Mouse (Mus musculus) MEL (cell line): ENCODE measurements around the gene Mymk. TPM values are rescaled to one million over a fixed set of nuclear protein-coding genes. Genes with fewer than 3 reads are reported as not detected.

Experiments
- DNase-seq: peaks from one replicate; pipeline ENCODE4 v3.0.0; 2011; ENCODE audit warnings: low read depth, low spot score
- H3K27ac ChIP-seq: 2 replicates; pipeline ENCODE4 v1.5.1; 2012; ENCODE audit warnings: low read depth, mild to moderate bottlenecking, control low read depth, low read length, moderate library complexity; ENCODE audit not compliant: control insufficient read depth
- H3K27me3 ChIP-seq, 2 experiments: fragments of 150-350 bp in 1 of 2; sonication (generic) in 1 of 2; 2 replicates each; pipeline ENCODE4 v1.6.1; 2012; ENCODE audit warnings: low read length in 2 of 2, mild to moderate bottlenecking in 2 of 2, improper control_type of control experiment in 1 of 2, moderate library complexity in 1 of 2; ENCODE audit not compliant: insufficient read depth in 2 of 2, control insufficient read depth in 1 of 2
- H3K36me3 ChIP-seq, 2 experiments: 2 replicates each; pipeline ENCODE4 v1.6.1; 2012 to 2014; ENCODE audit warnings: low read length in 2 of 2, improper control_type of control experiment in 1 of 2, inconsistent platforms in 1 of 2, mild to moderate bottlenecking in 1 of 2; ENCODE audit not compliant: insufficient read depth in 2 of 2, control insufficient read depth in 1 of 2
- H3K4me1 ChIP-seq, 2 experiments: fragments of 150-350 bp in 1 of 2; sonication (generic) in 1 of 2; 2 replicates each; pipeline ENCODE4 v1.6.1; 2012; ENCODE audit warnings: low read length in 2 of 2, improper control_type of control experiment in 1 of 2, mild to moderate bottlenecking in 1 of 2; ENCODE audit not compliant: insufficient read depth in 2 of 2, control insufficient read depth in 1 of 2
- H3K4me3 ChIP-seq, 2 experiments: fragments of 150-350 bp in 1 of 2; sonication (generic) in 1 of 2; 2 replicates each; pipeline ENCODE4 v1.5.1; 2012; ENCODE audit warnings: low read depth in 2 of 2, low read length in 2 of 2, mild to moderate bottlenecking in 2 of 2, moderate library complexity in 2 of 2, control low read depth in 1 of 2, improper control_type of control experiment in 1 of 2; ENCODE audit not compliant: control insufficient read depth in 1 of 2, insufficient read depth in 1 of 2
- H3K79me2 ChIP-seq: 2 replicates; pipeline ENCODE4 v1.6.1; 2012; ENCODE audit warnings: mild to moderate bottlenecking, low read length, moderate library complexity; ENCODE audit not compliant: control insufficient read depth, poor library complexity, insufficient read depth
- H3K9ac ChIP-seq: 2 replicates; pipeline ENCODE4 v1.6.1; 2012; ENCODE audit warnings: low read depth, mild to moderate bottlenecking, control low read depth, low read length, moderate library complexity; ENCODE audit not compliant: control insufficient read depth, poor library complexity, severe bottlenecking
- H3K9me3 ChIP-seq: fragments of 150-350 bp; sonication (generic); replicated peaks from 2 replicates; pipeline ENCODE4 v1.6.1; 2012; ENCODE audit warnings: mild to moderate bottlenecking, low read length, improper control_type of control experiment, moderate library complexity; ENCODE audit not compliant: insufficient read depth
- BHLHE40 ChIP-seq: IDR thresholded peaks from 2 replicates; pipeline ENCODE4 v1.6.1; 2012; ENCODE audit warnings: low read depth, mild to moderate bottlenecking, inconsistent platforms, low read length, improper control_type of control experiment, borderline replicate concordance
- CHD1 ChIP-seq: IDR thresholded peaks from 2 replicates; pipeline ENCODE4 v1.6.1; 2012; ENCODE audit warnings: low read depth, mild to moderate bottlenecking, inconsistent platforms, low read length, improper control_type of control experiment
- EP300 ChIP-seq, 2 experiments: IDR thresholded peaks; 2 replicates each; pipeline ENCODE4 v1.6.1; 2011; ENCODE audit warnings: improper control_type of control experiment in 2 of 2, low read length in 2 of 2, low read depth in 1 of 2, mild to moderate bottlenecking in 1 of 2
- ETS1 ChIP-seq: IDR thresholded peaks from 2 replicates; pipeline ENCODE4 v1.6.1; 2012; ENCODE audit warnings: low read depth, mild to moderate bottlenecking, inconsistent platforms, low read length, improper control_type of control experiment, moderate library complexity
- GABPA ChIP-seq: IDR thresholded peaks from 2 replicates; pipeline ENCODE4 v1.6.1; 2012; ENCODE audit warnings: low read depth, mild to moderate bottlenecking, inconsistent platforms, low read length, improper control_type of control experiment, moderate library complexity
- GATA1 ChIP-seq: IDR thresholded peaks from 2 replicates; pipeline ENCODE4 v1.6.1; 2011; ENCODE audit warnings: low read depth, low read length, improper control_type of control experiment
- HCFC1 ChIP-seq: IDR thresholded peaks from 2 replicates; pipeline ENCODE4 v1.6.1; 2012; ENCODE audit warnings: low read depth, mild to moderate bottlenecking, inconsistent platforms, low read length, improper control_type of control experiment, moderate library complexity
- JUND ChIP-seq: IDR thresholded peaks from 2 replicates; pipeline ENCODE4 v1.6.1; 2011; ENCODE audit warnings: low read depth, mild to moderate bottlenecking, improper control_type of control experiment, low read length
- KAT2A ChIP-seq: conservative IDR thresholded peaks from 2 replicates; pipeline ENCODE4 v1.6.1; 2012; ENCODE audit warnings: low read depth, low read length, improper control_type of control experiment, inconsistent platforms
- MAFK ChIP-seq: IDR thresholded peaks from 2 replicates; pipeline ENCODE4 v1.6.1; 2011; ENCODE audit warnings: low read depth, mild to moderate bottlenecking, low read length, improper control_type of control experiment, borderline replicate concordance
- MAX ChIP-seq: IDR thresholded peaks from 2 replicates; pipeline ENCODE4 v1.6.1; 2011; ENCODE audit warnings: low read length, improper control_type of control experiment
- MXI1 ChIP-seq: IDR thresholded peaks from 2 replicates; pipeline ENCODE4 v1.6.1; 2011; ENCODE audit warnings: mild to moderate bottlenecking, low read depth, low read length, improper control_type of control experiment
- POLR2A ChIP-seq, 2 experiments: IDR thresholded peaks; 2 replicates each; pipeline ENCODE4 v1.6.1; 2011 to 2012; ENCODE audit warnings: low read length in 2 of 2, mild to moderate bottlenecking in 2 of 2, control low read depth in 1 of 2, improper control_type of control experiment in 1 of 2, low read depth in 1 of 2, moderate library complexity in 1 of 2; ENCODE audit not compliant: control insufficient read depth in 1 of 2, insufficient read depth in 1 of 2, poor library complexity in 1 of 2
- POLR2AphosphoS2 ChIP-seq: IDR thresholded peaks from 2 replicates; pipeline ENCODE4 v1.6.1; 2011; ENCODE audit warnings: low read length, improper control_type of control experiment
- POLR2AphosphoS5 ChIP-seq: IDR thresholded peaks from 2 replicates; pipeline ENCODE4 v1.6.1; 2012; ENCODE audit warnings: low read depth, borderline replicate concordance, mild to moderate bottlenecking, inconsistent platforms, low read length, moderate library complexity, mixed read lengths
- RAD21 ChIP-seq: IDR thresholded peaks from 2 replicates; pipeline ENCODE4 v1.6.1; 2011; ENCODE audit warnings: mild to moderate bottlenecking, low read depth, low read length, improper control_type of control experiment
- SIN3A ChIP-seq: IDR thresholded peaks from 2 replicates; pipeline ENCODE4 v1.6.1; 2012; ENCODE audit warnings: low read length, improper control_type of control experiment, inconsistent platforms
- SMC3 ChIP-seq: IDR thresholded peaks from 2 replicates; pipeline ENCODE4 v1.6.1; 2011; ENCODE audit warnings: low read depth, low read length, improper control_type of control experiment
- USF2 ChIP-seq, 2 experiments: IDR thresholded peaks; 2 replicates each; pipeline ENCODE4 v1.6.1; 2011 to 2012; ENCODE audit warnings: improper control_type of control experiment in 2 of 2, low read length in 2 of 2, borderline replicate concordance in 1 of 2, inconsistent platforms in 1 of 2, low read depth in 1 of 2, mild to moderate bottlenecking in 1 of 2; ENCODE audit not compliant: insufficient read depth in 1 of 2
- ZKSCAN1 ChIP-seq: IDR thresholded peaks from 2 replicates; pipeline ENCODE4 v1.6.1; 2012; ENCODE audit warnings: low read depth, mild to moderate bottlenecking, inconsistent platforms, low read length, improper control_type of control experiment, moderate library complexity
- ZMIZ1 ChIP-seq: IDR thresholded peaks from 2 replicates; pipeline ENCODE4 v1.6.1; 2012; ENCODE audit warnings: low read depth, mild to moderate bottlenecking, inconsistent platforms, low read length, improper control_type of control experiment, moderate library complexity
- ZNF384 ChIP-seq: IDR thresholded peaks from 2 replicates; pipeline ENCODE4 v1.6.1; 2012; ENCODE audit warnings: low read depth, mild to moderate bottlenecking, inconsistent platforms, low read length, improper control_type of control experiment
- polyA plus RNA-seq, 2 experiments: library from polyadenylated mRNA; stranded (reverse) in 1 of 2; unstranded in 1 of 2; fragments of >175 nt in 1 of 2; fragments of >200 nt in 1 of 2; gene quantifications; 2 replicates each; pipeline versions ENCODE4 v1.2.1 to v1.2.4; 2012; ENCODE audit warnings: low replicate concordance in 2 of 2, low read depth in 1 of 2; ENCODE audit not compliant: insufficient read length in 2 of 2, insufficient read depth in 1 of 2, missing spikeins in 1 of 2
- total RNA-seq: library from RNA; depleted of rRNA; stranded (reverse); fragments of 300-350 nt; gene quantifications from 2 replicates; pipeline ENCODE4 v1.2.3, GENCODE M21; 2012

The Mymk gene
- total and polyA plus RNA-seq, 3 experiments = not detected

DNA sequence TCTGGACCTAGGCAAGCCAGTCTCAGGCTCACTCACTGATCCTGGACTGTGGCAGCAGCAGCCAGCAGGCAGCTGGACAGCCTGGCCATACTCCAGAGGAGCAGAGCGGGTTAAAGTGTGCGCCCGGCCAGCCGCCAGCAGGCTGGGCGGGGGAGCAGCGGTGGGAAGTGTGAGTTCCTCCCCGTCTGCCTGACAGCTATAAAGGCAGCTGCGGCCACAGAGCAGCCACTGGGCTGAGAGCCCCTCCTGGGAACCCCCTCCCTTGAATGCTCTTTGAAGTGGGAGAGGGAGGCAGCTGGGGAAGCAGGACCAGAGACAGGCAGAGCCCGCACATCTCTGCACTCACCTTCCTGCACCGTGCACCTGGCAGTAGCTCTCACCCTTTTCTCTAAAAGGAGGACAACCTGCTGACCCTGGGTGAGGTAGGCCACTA, 7.2 kb upstream of the Mymk start, which contains the start of gene Adamtsl2:
TSS of gene Adamtsl2 (plus strand) at position 228 of the 433 bp plus-strand sequence.
- peaks cover 0 to 5% of the 10 kb centered on the region in 2 experiments; a peak in 1 of 4 replicates for H3K27me3 ChIP-seq
- no peaks in the 10 kb centered on the region for H3K9me3 ChIP-seq
- no peaks in the 10 kb centered on the region for H3K4me1 ChIP-seq
- no peak within 1 kb of the TSS for H3K4me3 ChIP-seq
- DNase-seq = no peak
- no peaks in the 10 kb centered on the region for H3K36me3 ChIP-seq
- no peak within 1 kb of the TSS for H3K9ac ChIP-seq
- no peak for TF ChIP-seq GABPA
- no peak for TF ChIP-seq KAT2A
- no peak for TF ChIP-seq ETS1
- no peak for TF ChIP-seq MAX
- TF ChIP-seq SMC3 = no peak
- no peak for TF ChIP-seq SIN3A
- no peak for TF ChIP-seq RAD21
- TF ChIP-seq POLR2AphosphoS5 = no peak
- no peak for TF ChIP-seq USF2 (IDR thresholded peaks at IDR 0.05; ENCODE audit: borderline replicate concordance in 1 of 2, insufficient read depth in 1 of 2, low read depth in 1 of 2, low read length in 2 of 2)
- TF ChIP-seq MXI1 = no peak
- TF ChIP-seq HCFC1 = no peak
- TF ChIP-seq GATA1 = no peak
- no peak for TF ChIP-seq ZNF384
- TF ChIP-seq JUND = no peak
- TF ChIP-seq EP300 (IDR thresholded peaks at IDR 0.05; ENCODE audit: low read depth in 1 of 2, low read length in 2 of 2) = no peak
- no peak for TF ChIP-seq POLR2A (IDR thresholded peaks at IDR 0.05; ENCODE audit: control insufficient read depth in 1 of 2, insufficient read depth in 1 of 2, low read depth in 1 of 2, low read length in 2 of 2, poor library complexity in 1 of 2)
- no peak for TF ChIP-seq CHD1
- TF ChIP-seq MAFK = no peak
- no peak for TF ChIP-seq BHLHE40
- no peak within 1 kb of the TSS for H3K27ac ChIP-seq
- H3K79me2 ChIP-seq = no peaks in the 10 kb centered on the region

DNA sequence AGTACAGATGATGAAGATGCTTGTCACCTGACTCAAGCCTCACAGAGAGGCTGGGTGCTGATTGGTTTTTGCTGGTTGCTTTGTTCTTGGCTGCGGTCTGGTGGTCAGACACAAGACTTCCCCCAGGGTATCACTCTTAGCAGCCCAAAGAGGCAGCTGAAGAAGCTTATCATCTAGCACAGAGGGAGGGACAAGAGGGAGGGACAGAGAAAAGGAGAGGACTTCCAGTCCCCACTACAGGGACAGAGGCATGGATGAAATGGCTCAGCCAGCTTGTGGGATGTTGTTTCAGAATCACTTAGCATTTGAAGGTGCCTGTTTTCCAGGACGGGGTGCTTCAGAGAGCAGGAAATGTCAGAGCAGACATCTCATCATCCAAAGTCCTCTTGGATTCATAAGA, 6.3 kb upstream of the Mymk start:
- Histone ChIP-seq H3K27me3 (peaks cover 0 to 6% of the 10 kb centered on the region in 2 experiments; a peak in 2 of 4 replicates), H3K4me3 (no peak overlapping the region), H3K9me3 (no peaks in the 10 kb centered on the region), H3K9ac (no peak overlapping the region), H3K4me1 (no peaks in the 10 kb centered on the region), H3K79me2 (no peaks in the 10 kb centered on the region), H3K36me3 (no peaks in the 10 kb centered on the region), H3K27ac (no peak overlapping the region)
- DNase-seq = no peak
- TF ChIP-seq ZMIZ1 (no peak), ZKSCAN1 (no peak), HCFC1 (no peak), POLR2AphosphoS2 (no peak), EP300 (IDR thresholded peaks at IDR 0.05; ENCODE audit: low read depth in 1 of 2, low read length in 2 of 2) (no peak)
